ENCODE assay signal across 8 mouse cellular contexts in genomic region chr8:95714837-95715413, GRCm38 (mm10). TPM values are rescaled to one million over a fixed set of nuclear protein-coding genes. Genes with fewer than 3 reads are reported as not detected.
DNase-seq lines count a peak whose midpoint lies in the region; ATAC-seq and TF ChIP-seq lines count a peak whose summit lies in the region.

No protein-coding gene starts in this region.

- no peak for ATAC-seq in heart, embryonic 11.5 days (replicated peaks; ENCODE audit: insufficient number of reproducible peaks, low FRiP score, low TSS enrichment)
- no peak for ATAC-seq in G1E (ENCODE audit: extremely low read depth, insufficient number of reproducible peaks, low FRiP score, poor library complexity, severe bottlenecking)
- ATAC-seq in hindbrain, embryonic 11.5 days (ENCODE audit: low FRiP score), result no peak
- ATAC-seq in liver, postnatal 0 days, result no peak; the same call in 1 of the 2 replicates
- no peak for ATAC-seq in inflammation-experienced regulatory T-cells, adult 6 months

- TF ChIP-seq EP300 in liver, postnatal 0 days (IDR thresholded peaks at IDR 0.05; ENCODE audit: low read depth), result no peak

- H3K27ac ChIP-seq in heart, embryonic 11.5 days (ENCODE audit: low read depth, low read length), result peak overlapping the region; percentile 82
- H3K27ac ChIP-seq in hindbrain, embryonic 11.5 days (ENCODE audit: low read depth, low read length), result no peak overlapping the region
- peak overlapping the region; percentile 85 for H3K27ac ChIP-seq in liver, postnatal 0 days (ENCODE audit: low read depth)

- peaks cover 5% of the 10 kb centered on the region; the same call in 1 of the 2 replicates for H3K36me3 ChIP-seq in heart, embryonic 11.5 days (ENCODE audit: control insufficient read depth, insufficient read depth, low read length)
- peaks cover 38% of the 10 kb centered on the region for H3K36me3 ChIP-seq in G1E (replicated peaks)
- H3K36me3 ChIP-seq in hindbrain, embryonic 11.5 days (ENCODE audit: control insufficient read depth, insufficient read depth, low read length), result no peaks in the 10 kb centered on the region
- peaks cover 27% of the 10 kb centered on the region for H3K36me3 ChIP-seq in liver, postnatal 0 days (replicated peaks; ENCODE audit: insufficient read depth, low read length)

- peak overlapping the region; percentile 93 for H3K4me2 ChIP-seq in heart, embryonic 11.5 days
- peak overlapping the region; percentile 97 for H3K4me2 ChIP-seq in hindbrain, embryonic 11.5 days (replicated peaks; ENCODE audit: low read depth, low read length)
- H3K4me2 ChIP-seq in liver, postnatal 0 days (ENCODE audit: low read depth, low read length), result peak overlapping the region; percentile 98

- no peak for DNase-seq in heart, postnatal 10 days
- DNase-seq in G1E (ENCODE audit: low spot score), result no peak
- no peak for DNase-seq in hindbrain, embryonic 11.5 days (ENCODE audit: low spot score)
- DNase-seq in liver, postnatal 0 days, result no peak
- DNase-seq in urinary bladder, adult 18-20 months (ENCODE audit: low spot score in 2 of 2), result no peak
- no peak for DNase-seq in frontal cortex, postnatal 14 days (ENCODE audit: low spot score in 2 of 2)

- TF ChIP-seq CTCF in G1E (IDR thresholded peaks at IDR 0.05; ENCODE audit: low read depth, low read length), result no peak
- TF ChIP-seq CTCF in liver, postnatal 0 days (IDR thresholded peaks at IDR 0.05; ENCODE audit: low read depth), result no peak

- peaks cover 22% of the 10 kb centered on the region for H3K4me1 ChIP-seq in heart, embryonic 11.5 days (ENCODE audit: control insufficient read depth, insufficient read depth, low read length)
- H3K4me1 ChIP-seq in G1E (ENCODE audit: insufficient read depth, low read depth, low read length), result peaks cover 63% of the 10 kb centered on the region
- H3K4me1 ChIP-seq in hindbrain, embryonic 11.5 days (replicated peaks; ENCODE audit: control insufficient read depth, insufficient read depth, low read length), result peaks cover 5% of the 10 kb centered on the region
- peaks cover 18% of the 10 kb centered on the region for H3K4me1 ChIP-seq in liver, postnatal 0 days (ENCODE audit: insufficient read depth)

- intact Hi-C loops in heart, postnatal 10 days (cut with DNase I), result no loop called here

- H3K27me3 ChIP-seq in heart, embryonic 11.5 days (ENCODE audit: control insufficient read depth, insufficient read depth, low read length), result no peaks in the 10 kb centered on the region
- H3K27me3 ChIP-seq in G1E (ENCODE audit: insufficient read depth, low read length), result peaks cover 11% of the 10 kb centered on the region
- H3K27me3 ChIP-seq in hindbrain, embryonic 11.5 days (ENCODE audit: control insufficient read depth, insufficient read depth, low read length), result no peaks in the 10 kb centered on the region
- H3K27me3 ChIP-seq in liver, postnatal 0 days (ENCODE audit: insufficient read depth, low read length), result no peaks in the 10 kb centered on the region

- H3K4me3 ChIP-seq in heart, embryonic 11.5 days (ENCODE audit: low read depth, low read length), result peak overlapping the region; percentile 82
- H3K4me3 ChIP-seq in G1E (ENCODE audit: low read depth, low read length), result peak overlapping the region; percentile 98
- peak overlapping the region; percentile 80 for H3K4me3 ChIP-seq in hindbrain, embryonic 11.5 days (ENCODE audit: low read depth, low read length)
- peak overlapping the region; percentile 95 for H3K4me3 ChIP-seq in liver, postnatal 0 days (ENCODE audit: low read depth, low read length)

- no peaks in the 10 kb centered on the region for H3K9me3 ChIP-seq in heart, embryonic 11.5 days (replicated peaks; ENCODE audit: control insufficient read depth, low read length)
- no peaks in the 10 kb centered on the region for H3K9me3 ChIP-seq in G1E (replicated peaks)
- no peaks in the 10 kb centered on the region for H3K9me3 ChIP-seq in hindbrain, embryonic 11.5 days (ENCODE audit: control insufficient read depth, low read length)
- no peaks in the 10 kb centered on the region for H3K9me3 ChIP-seq in liver, postnatal 0 days (ENCODE audit: low read length)

- WGBS in heart, embryonic 11.5 days (ENCODE audit: insufficient replicate concordance), result 78% methylated on average over 6 of the region's 6 CpGs
- 91% methylated on average over 6 of the region's 6 CpGs for WGBS in hindbrain, embryonic 11.5 days
- WGBS in liver, postnatal 0 days (ENCODE audit: insufficient replicate concordance), result 53% methylated on average over 6 of the region's 6 CpGs

- peak overlapping the region; percentile 89 for H3K9ac ChIP-seq in heart, embryonic 11.5 days (ENCODE audit: low read depth, low read length)
- H3K9ac ChIP-seq in hindbrain, embryonic 11.5 days (ENCODE audit: low read depth, low read length), result no peak overlapping the region
- H3K9ac ChIP-seq in liver, postnatal 0 days (replicated peaks), result peak overlapping the region; percentile 89; the same call in 1 of the 2 replicates

RNA-seq across cellular contexts. Expression of gene Setd6, which starts 0.8 kb away (rescaled TPM):
- polyA plus RNA-seq in heart, embryonic 11.5 days (2014; fragmentation: Nextera tagmentation; extraction: Ambion mirVana), result 18.6 and 20.9 TPM in 2 replicates
- 10 to 100 TPM; 10.2 to 12.5 TPM for total RNA-seq in heart, postnatal 10 days (2021)
- total RNA-seq in G1E (2014; fragmentation: Nextera tagmentation), result 48.5 and 68.4 TPM in 2 replicates
- 42.2 and 48.3 TPM in 2 replicates for total RNA-seq in G1E (2017)
- 14.9 and 19.0 TPM in 2 replicates for polyA plus RNA-seq in G1E (2012)
- polyA plus RNA-seq in hindbrain, embryonic 11.5 days (2014; fragmentation: Nextera tagmentation; extraction: Ambion mirVana), result 18.2 and 21.3 TPM in 2 replicates
- polyA plus RNA-seq in liver, postnatal 0 days (2015; fragmentation: Nextera tagmentation; extraction: Ambion mirVana), result 14.0 and 18.4 TPM in 2 replicates
- 10 to 100 TPM in 1 of 3 experiments, 1 to 10 TPM in 2; 6.3 to 10.5 (median 9.7) TPM for polyA plus RNA-seq in inflammation-experienced regulatory T-cells, adult 6 months (2017; shearing (Covaris generic))

RNA-seq across cellular contexts. Expression of gene Ndrg4, which starts 38.1 kb away (rescaled TPM):
- polyA plus RNA-seq in heart, embryonic 11.5 days (2014; fragmentation: Nextera tagmentation; extraction: Ambion mirVana), result 225 and 286 TPM in 2 replicates
- total RNA-seq in heart, postnatal 10 days (2021), result 100 to 1,000 TPM; 319 to 334 TPM
- not detected in 2 replicates for total RNA-seq in G1E (2014; fragmentation: Nextera tagmentation)
- 0.23 and 0.60 TPM in 2 replicates for total RNA-seq in G1E (2017)
- not detected in 2 replicates for polyA plus RNA-seq in G1E (2012)
- polyA plus RNA-seq in hindbrain, embryonic 11.5 days (2014; fragmentation: Nextera tagmentation; extraction: Ambion mirVana), result 45.0 and 61.6 TPM in 2 replicates
- polyA plus RNA-seq in liver, postnatal 0 days (2015; fragmentation: Nextera tagmentation; extraction: Ambion mirVana), result 0.48 and 0.92 TPM in 2 replicates
- 1 to 10 TPM; 1.3 to 2.7 (median 1.7) TPM for polyA plus RNA-seq in inflammation-experienced regulatory T-cells, adult 6 months (2017; shearing (Covaris generic))

Comparison
In these comparisons a context has a peak if more than half of its experiments do, and no peak if none do; other contexts are left out.
1. RNA of gene Ndrg4, which starts 38.1 kb away (polyA plus RNA-seq): 225 to 286 TPM in heart, embryonic 11.5 days and 45.0 to 61.6 TPM in hindbrain, embryonic 11.5 days; 1.3 to 2.7 TPM in inflammation-experienced regulatory T-cells, adult 6 months, 0.48 to 0.92 TPM in liver, postnatal 0 days and not detected in G1E; every median in the first group is over 10 times any median in the second.
2. Peak in every context shown above with its lines, with median percentiles within 50 percentile points of each other: H3K4me2 ChIP-seq and H3K4me3 ChIP-seq.